Mouse (Mus musculus): ENCODE measurements at regions not wholly inside any gene's neighbourhood (a gene's known extent, or its start where the extent isn't known, plus 50 kb on each side); places are given as distances from the start of the nearest gene placed in this dataset.
"Not testable (repeated sequence)": the region's sequence is repeated elsewhere in the genome, so short reads cannot be mapped to it uniquely, and the experiment has no call there.

GRCm38 (mm10) chr17:66206074-66206473, 82.8 kb downstream of the Ddx11 start:
- Histone ChIP-seq H3K4me3 (ENCODE audit: low read depth, low read length) (no peak overlapping the region), H3K27me3 (ENCODE audit: control insufficient read depth, insufficient read depth, low read length) (no peaks in the 10 kb centered on the region), H3K36me3 (ENCODE audit: control insufficient read depth, insufficient read depth, low read length) (no peaks in the 10 kb centered on the region), H3K4me2 (ENCODE audit: low read depth, severe bottlenecking) (no peak overlapping the region), H3K9ac (ENCODE audit: low read length) (no peak overlapping the region), H3K4me1 (ENCODE audit: control insufficient read depth, insufficient read depth, low read length) (no peaks in the 10 kb centered on the region), H3K9me3 (ENCODE audit: control insufficient read depth, low read length) (no peaks in the 10 kb centered on the region), H3K27ac (replicated peaks; ENCODE audit: low read depth, low read length) (no peak overlapping the region)
- no peak for DNase-seq (ENCODE audit: low spot score)
- WGBS = 92% methylated on average over 2 of the region's 2 CpGs
- no peak for ATAC-seq (ENCODE audit: insufficient number of reproducible peaks, low FRiP score, low TSS enrichment, low read depth)

DNA sequence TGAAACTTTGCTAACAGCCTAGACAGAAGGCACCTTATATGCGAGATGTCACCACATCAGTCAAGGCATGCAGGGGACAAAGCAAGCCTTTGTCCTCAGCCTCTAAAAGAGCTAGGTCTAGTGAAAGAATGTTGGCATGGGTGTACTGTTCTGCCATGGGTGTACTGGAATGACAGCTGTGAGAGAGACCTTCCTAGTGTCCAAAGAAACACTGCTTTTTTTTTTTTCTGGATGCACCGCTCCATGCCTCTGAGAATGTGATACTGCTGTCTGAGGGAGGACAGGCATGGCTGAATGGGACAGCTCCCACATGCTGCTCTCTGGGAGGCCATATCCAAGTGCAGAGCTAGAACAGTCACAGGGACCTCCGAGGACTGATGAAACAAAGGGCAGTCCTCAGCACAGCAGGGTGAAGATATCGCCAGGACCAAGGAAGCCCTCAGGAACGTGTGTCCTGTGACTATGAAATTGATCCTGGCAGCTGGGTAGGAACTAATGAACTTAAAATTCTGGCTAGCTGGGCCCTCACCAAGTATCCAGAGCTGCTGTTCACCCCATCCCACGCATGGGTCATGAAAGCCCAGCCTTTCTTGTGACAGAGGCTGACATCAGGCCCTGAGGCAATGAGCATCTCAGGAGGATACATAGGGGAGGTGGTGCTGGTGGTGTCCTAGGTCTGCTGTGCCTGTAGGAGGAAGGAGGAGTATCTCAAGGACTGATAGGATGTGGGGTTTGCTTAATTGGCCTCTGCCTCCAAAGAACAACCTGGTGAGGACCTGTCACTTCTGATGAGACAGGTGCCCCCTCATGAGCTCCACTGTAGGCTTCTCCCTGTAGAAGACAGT, 84.6 kb downstream of the Ddx11 start:
- not testable (repeated sequence) for H3K9me3 ChIP-seq (ENCODE audit: control insufficient read depth, low read length); ATAC-seq (ENCODE audit: insufficient number of reproducible peaks, low FRiP score, low TSS enrichment, low read depth); H3K4me3 ChIP-seq (ENCODE audit: low read depth, low read length); H3K4me2 ChIP-seq (ENCODE audit: low read depth, severe bottlenecking); H3K27ac ChIP-seq (replicated peaks; ENCODE audit: low read depth, low read length); DNase-seq (ENCODE audit: low spot score); H3K27me3 ChIP-seq (ENCODE audit: control insufficient read depth, insufficient read depth, low read length); H3K9ac ChIP-seq (ENCODE audit: low read length); H3K36me3 ChIP-seq (ENCODE audit: control insufficient read depth, insufficient read depth, low read length); H3K4me1 ChIP-seq (ENCODE audit: control insufficient read depth, insufficient read depth, low read length)
- 81% methylated on average over 6 of the region's 6 CpGs for WGBS

DNA sequence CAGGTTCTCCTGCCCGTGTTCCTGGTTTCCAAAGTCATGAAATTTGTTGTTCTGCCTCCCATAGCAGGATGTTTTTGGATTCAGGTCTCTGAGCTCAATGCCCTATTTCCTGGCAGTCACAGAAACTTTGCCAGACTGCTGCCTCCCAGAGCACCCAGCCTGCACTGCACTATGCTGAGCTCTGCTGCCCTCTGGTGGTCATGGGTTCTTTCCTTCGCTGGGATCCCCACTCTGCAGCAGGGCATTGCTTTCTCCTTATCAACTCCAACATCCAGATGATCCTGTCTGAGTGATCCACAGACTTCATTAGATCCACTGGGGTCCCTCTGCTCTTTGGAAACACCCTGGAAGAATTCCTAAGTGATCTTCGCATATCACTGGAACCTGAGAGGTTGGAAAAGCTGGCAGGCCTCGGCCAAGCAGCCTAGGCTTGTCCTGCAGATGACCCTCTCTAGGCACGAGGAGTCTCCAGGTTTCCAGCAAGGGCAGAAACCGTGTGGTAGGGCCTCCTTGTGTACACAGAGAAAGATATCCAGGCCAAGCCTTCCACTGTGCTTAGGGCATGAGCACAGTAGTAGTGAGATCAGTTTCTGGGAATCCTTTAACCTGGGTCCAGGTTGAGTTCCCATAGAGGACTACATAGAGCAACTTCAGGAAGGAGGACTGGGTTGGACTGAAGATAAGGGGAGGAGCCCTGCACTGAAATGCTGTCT, 85.6 kb downstream of the Ddx11 start:
- not testable (repeated sequence) for H3K4me3 ChIP-seq (ENCODE audit: low read depth, low read length); H3K9me3 ChIP-seq (ENCODE audit: control insufficient read depth, low read length); H3K4me2 ChIP-seq (ENCODE audit: low read depth, severe bottlenecking); H3K4me1 ChIP-seq (ENCODE audit: control insufficient read depth, insufficient read depth, low read length); H3K27me3 ChIP-seq (ENCODE audit: control insufficient read depth, insufficient read depth, low read length); H3K9ac ChIP-seq (ENCODE audit: low read length); H3K36me3 ChIP-seq (ENCODE audit: control insufficient read depth, insufficient read depth, low read length); H3K27ac ChIP-seq (replicated peaks; ENCODE audit: low read depth, low read length); ATAC-seq (ENCODE audit: insufficient number of reproducible peaks, low FRiP score, low TSS enrichment, low read depth); DNase-seq (ENCODE audit: low spot score)
- 35% methylated on average over 3 of the region's 6 CpGs for WGBS

DNA sequence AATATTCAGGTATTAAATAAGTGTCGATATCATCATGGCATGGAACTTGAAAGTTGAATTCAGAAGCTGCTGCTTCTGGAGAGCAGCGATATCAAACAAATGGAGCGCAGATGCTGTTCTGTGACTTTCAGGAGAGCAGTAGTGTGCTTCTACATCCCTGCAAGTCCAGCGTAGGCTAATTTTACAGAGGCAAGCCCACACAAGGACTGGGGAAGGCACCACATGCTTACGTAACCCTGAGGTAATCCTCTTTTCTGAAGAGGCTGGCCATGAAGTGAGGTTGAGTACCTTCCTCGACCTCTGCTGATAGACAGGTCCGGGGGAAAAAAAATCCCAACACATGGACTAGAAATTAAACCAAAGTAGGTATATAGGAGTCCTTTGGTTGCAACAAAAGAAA, 88.2 kb downstream of the Ddx11 start:
- no peaks in the 10 kb centered on the region for H3K9me3 ChIP-seq (ENCODE audit: control insufficient read depth, low read length)
- 91% methylated on average over 7 of the region's 7 CpGs for WGBS
- no peak overlapping the region for H3K4me2 ChIP-seq (ENCODE audit: low read depth, severe bottlenecking)
- H3K9ac ChIP-seq (ENCODE audit: low read length) = no peak overlapping the region
- no peak overlapping the region for H3K27ac ChIP-seq (replicated peaks; ENCODE audit: low read depth, low read length)
- DNase-seq (ENCODE audit: low spot score) (no peak), ATAC-seq (ENCODE audit: insufficient number of reproducible peaks, low FRiP score, low TSS enrichment, low read depth) (no peak)
- no peaks in the 10 kb centered on the region for H3K4me1 ChIP-seq (ENCODE audit: control insufficient read depth, insufficient read depth, low read length)
- H3K4me3 ChIP-seq (ENCODE audit: low read depth, low read length) = no peak overlapping the region
- no peaks in the 10 kb centered on the region for H3K27me3 ChIP-seq (ENCODE audit: control insufficient read depth, insufficient read depth, low read length)
- H3K36me3 ChIP-seq (ENCODE audit: control insufficient read depth, insufficient read depth, low read length) = no peaks in the 10 kb centered on the region

GRCm38 (mm10) chr17:66212616-66213015, 89.3 kb downstream of the Ddx11 start:
- no peaks in the 10 kb centered on the region for H3K27me3 ChIP-seq (ENCODE audit: control insufficient read depth, insufficient read depth, low read length)
- DNase-seq (ENCODE audit: low spot score) (no peak), ATAC-seq (ENCODE audit: insufficient number of reproducible peaks, low FRiP score, low TSS enrichment, low read depth) (no peak)
- H3K4me2 ChIP-seq (ENCODE audit: low read depth, severe bottlenecking) = no peak overlapping the region
- H3K4me1 ChIP-seq (ENCODE audit: control insufficient read depth, insufficient read depth, low read length) = no peaks in the 10 kb centered on the region
- H3K36me3 ChIP-seq (ENCODE audit: control insufficient read depth, insufficient read depth, low read length) = no peaks in the 10 kb centered on the region
- 93% methylated on average over 9 of the region's 9 CpGs for WGBS
- H3K9me3 ChIP-seq (ENCODE audit: control insufficient read depth, low read length) = no peaks in the 10 kb centered on the region
- no peak overlapping the region for H3K27ac ChIP-seq (replicated peaks; ENCODE audit: low read depth, low read length)
- no peak overlapping the region for H3K9ac ChIP-seq (ENCODE audit: low read length)
- H3K4me3 ChIP-seq (ENCODE audit: low read depth, low read length) = no peak overlapping the region

GRCm38 (mm10) chr17:66218321-66218720, 95.0 kb downstream of the Ddx11 start:
- WGBS = 93% methylated on average over 6 of the region's 6 CpGs
- H3K4me2 ChIP-seq (ENCODE audit: low read depth, severe bottlenecking) = no peak overlapping the region

GRCm38 (mm10) chr17:66219669-66220435, 96.5 kb downstream of the Ddx11 start:
- WGBS = 71% methylated on average over 16 of the region's 16 CpGs
- H3K9ac ChIP-seq (ENCODE audit: low read length) = no peak overlapping the region
- H3K4me1 ChIP-seq (ENCODE audit: control insufficient read depth, insufficient read depth, low read length) = no peaks in the 10 kb centered on the region
- no peak for DNase-seq (ENCODE audit: low spot score)
- H3K27me3 ChIP-seq (ENCODE audit: control insufficient read depth, insufficient read depth, low read length) = no peaks in the 10 kb centered on the region
- no peaks in the 10 kb centered on the region for H3K36me3 ChIP-seq (ENCODE audit: control insufficient read depth, insufficient read depth, low read length)
- no peak for ATAC-seq (ENCODE audit: insufficient number of reproducible peaks, low FRiP score, low TSS enrichment, low read depth)
- H3K9me3 ChIP-seq (ENCODE audit: control insufficient read depth, low read length) = no peaks in the 10 kb centered on the region
- no peak overlapping the region for H3K4me3 ChIP-seq (ENCODE audit: low read depth, low read length)
- no peak overlapping the region for H3K4me2 ChIP-seq (ENCODE audit: low read depth, severe bottlenecking)
- no peak overlapping the region for H3K27ac ChIP-seq (replicated peaks; ENCODE audit: low read depth, low read length)

More at GRCm38 (mm10) chr17:66218321-66218720, 95.0 kb downstream of the Ddx11 start:
- DNase-seq (ENCODE audit: low spot score) (no peak), ATAC-seq (ENCODE audit: insufficient number of reproducible peaks, low FRiP score, low TSS enrichment, low read depth) (no peak)
- H3K4me1 ChIP-seq (ENCODE audit: control insufficient read depth, insufficient read depth, low read length) = no peaks in the 10 kb centered on the region
- H3K9ac ChIP-seq (ENCODE audit: low read length) = no peak overlapping the region
- H3K27ac ChIP-seq (replicated peaks; ENCODE audit: low read depth, low read length) = no peak overlapping the region
- no peaks in the 10 kb centered on the region for H3K9me3 ChIP-seq (ENCODE audit: control insufficient read depth, low read length)
- H3K36me3 ChIP-seq (ENCODE audit: control insufficient read depth, insufficient read depth, low read length) = no peaks in the 10 kb centered on the region
- no peak overlapping the region for H3K4me3 ChIP-seq (ENCODE audit: low read depth, low read length)
- H3K27me3 ChIP-seq (ENCODE audit: control insufficient read depth, insufficient read depth, low read length) = no peaks in the 10 kb centered on the region

- WGBS = 11% methylated on average over 8 of the region's 8 CpGs
- no peaks in the 10 kb centered on the region for H3K36me3 ChIP-seq (ENCODE audit: control insufficient read depth, insufficient read depth, low read length)
- no peaks in the 10 kb centered on the region for H3K27me3 ChIP-seq (ENCODE audit: control insufficient read depth, insufficient read depth, low read length)
- H3K4me3 ChIP-seq (ENCODE audit: low read depth, low read length) = no peak overlapping the region
- no peaks in the 10 kb centered on the region for H3K9me3 ChIP-seq (ENCODE audit: control insufficient read depth, low read length)
- peak; percentile 84 for DNase-seq (ENCODE audit: low spot score)
- no peaks in the 10 kb centered on the region for H3K4me1 ChIP-seq (ENCODE audit: control insufficient read depth, insufficient read depth, low read length)
- ATAC-seq (ENCODE audit: insufficient number of reproducible peaks, low FRiP score, low TSS enrichment, low read depth) = no peak
- no peak overlapping the region for H3K9ac ChIP-seq (ENCODE audit: low read length)
- H3K27ac ChIP-seq (replicated peaks; ENCODE audit: low read depth, low read length) = no peak overlapping the region
- H3K4me2 ChIP-seq (ENCODE audit: low read depth, severe bottlenecking) = no peak overlapping the region
These were observed 97.9 kb downstream of the Ddx11 start for GRCm38 (mm10) chr17:66221256-66221655.

All from limb, embryonic 11.5 days (tissue).